Mouse (Mus musculus) CH12.LX (cell line): ENCODE measurements at regions not wholly inside any gene's neighbourhood (a gene's known extent, or its start where the extent isn't known, plus 50 kb on each side); places are given as distances from the start of the nearest gene placed in this dataset.

Source experiments
- E2F4 ChIP-seq: IDR thresholded peaks from 2 replicates; pipeline ENCODE4 v1.6.1; 2011; ENCODE audit warnings: low read depth, low read length, improper control_type of control experiment; ENCODE audit not compliant: insufficient replicate concordance
- ETS1 ChIP-seq: conservative IDR thresholded peaks from 2 replicates; pipeline ENCODE4 v1.6.1; 2012; ENCODE audit warnings: low read depth, mild to moderate bottlenecking, inconsistent platforms, low read length, improper control_type of control experiment, moderate library complexity
- GABPA ChIP-seq: IDR thresholded peaks from 2 replicates; pipeline ENCODE4 v1.6.1; 2012; ENCODE audit warnings: low read depth, low read length, improper control_type of control experiment, inconsistent platforms; ENCODE audit not compliant: insufficient replicate concordance
- HCFC1 ChIP-seq: IDR thresholded peaks from 2 replicates; pipeline ENCODE4 v1.6.1; 2012; ENCODE audit warnings: low read depth, mild to moderate bottlenecking, inconsistent platforms, low read length, improper control_type of control experiment
- IRF4 ChIP-seq: IDR thresholded peaks from 2 replicates; pipeline ENCODE4 v1.6.1; 2014; ENCODE audit warnings: low read depth, mild to moderate bottlenecking, inconsistent platforms, low read length, improper control_type of control experiment
- POLR2A ChIP-seq: IDR thresholded peaks from 2 replicates; pipeline ENCODE4 v1.6.1; 2011; ENCODE audit warnings: low read depth, mild to moderate bottlenecking, improper control_type of control experiment, low read length
- USF1 ChIP-seq: IDR thresholded peaks from 2 replicates; pipeline ENCODE4 v1.6.1; 2014; ENCODE audit warnings: low read depth, mild to moderate bottlenecking, inconsistent platforms, low read length, improper control_type of control experiment
- ZC3H11A ChIP-seq: IDR thresholded peaks from 2 replicates; pipeline ENCODE4 v1.6.1; 2012; ENCODE audit warnings: low read depth, mild to moderate bottlenecking, inconsistent platforms, low read length, improper control_type of control experiment

DNA sequence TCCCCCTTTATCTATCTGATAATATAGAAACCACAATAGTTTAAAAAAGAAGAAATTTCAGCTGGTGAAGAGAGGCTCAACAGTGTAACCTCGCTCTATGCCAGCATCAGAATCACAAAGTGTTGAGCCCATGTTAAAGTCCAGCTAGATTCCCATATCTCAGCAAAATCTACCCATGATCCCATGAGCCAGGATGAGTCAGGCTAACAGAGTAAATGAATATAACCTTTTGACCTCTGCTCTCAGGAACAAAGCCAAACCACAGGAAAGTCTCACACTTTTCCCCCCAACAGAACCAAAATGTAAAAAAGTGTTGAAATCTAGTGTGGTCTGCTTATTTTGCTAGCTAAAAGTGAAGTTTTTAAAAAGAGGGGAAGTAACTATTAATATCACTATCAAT, 110.1 kb upstream of the Ddit4l start:
- TF ChIP-seq POLR2A (no peak), ZC3H11A (no peak), ETS1 (no peak), USF1 (no peak), HCFC1 (no peak), IRF4 (no peak), GABPA (no peak), E2F4 (no peak)
